Mouse (Mus musculus): ENCODE measurements at regions not wholly inside any gene's neighbourhood (a gene's known extent, or its start where the extent isn't known, plus 50 kb on each side); places are given as distances from the start of the nearest gene placed in this dataset.

DNA sequence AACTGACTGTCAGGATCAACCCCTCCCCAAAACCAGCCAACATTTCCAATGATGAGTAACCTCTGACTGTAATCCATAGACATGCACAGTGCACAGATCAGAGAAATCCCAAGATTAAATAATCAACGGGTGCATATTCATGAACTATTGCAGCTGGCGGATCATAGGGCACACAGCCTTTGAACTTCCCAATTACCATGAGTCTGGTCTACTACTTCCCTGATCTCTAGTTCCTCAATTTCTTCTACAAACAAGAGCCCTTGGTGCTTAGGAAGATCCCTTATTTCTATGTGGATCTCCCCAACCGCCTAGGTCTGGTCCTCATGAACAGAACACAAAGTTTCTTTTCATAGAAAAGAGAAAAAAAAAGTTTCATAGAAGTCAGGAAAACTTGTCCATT, 224.0 kb downstream of the Mreg start:
- Histone ChIP-seq H3K9me3 (ENCODE audit: control insufficient read depth, low read length) (no peaks in the 10 kb centered on the region), H3K4me2 (ENCODE audit: low read depth) (no peak overlapping the region), H3K4me3 (ENCODE audit: insufficient read depth in 1 of 2, low read depth in 2 of 2, low read length in 2 of 2) (no peak overlapping the region), H3K9ac (replicated peaks) (no peak overlapping the region), H3K27me3 (ENCODE audit: control insufficient read depth, insufficient read depth, low read length) (no peaks in the 10 kb centered on the region), H3K36me3 (replicated peaks; ENCODE audit: control insufficient read depth, insufficient read depth, low read depth) (no peaks in the 10 kb centered on the region), H3K4me1 (replicated peaks; ENCODE audit: control insufficient read depth in 2 of 2, insufficient read depth in 2 of 2, low read length in 1 of 2) (no peaks in the 10 kb centered on the region), H3K27ac (no peak overlapping the region)
- WGBS (ENCODE audit: insufficient replicate concordance) = 58% methylated on average over 3 of the region's 3 CpGs
- DNase-seq (ENCODE audit: low read depth in 3 of 3, low spot score in 3 of 3) = no peak
- TF ChIP-seq EP300 (IDR thresholded peaks at IDR 0.05; ENCODE audit: low read depth) = no peak
- TF ChIP-seq CTCF (IDR thresholded peaks at IDR 0.05; ENCODE audit: low read depth) = no peak
- no peak for ATAC-seq (ENCODE audit: insufficient read depth)

DNA sequence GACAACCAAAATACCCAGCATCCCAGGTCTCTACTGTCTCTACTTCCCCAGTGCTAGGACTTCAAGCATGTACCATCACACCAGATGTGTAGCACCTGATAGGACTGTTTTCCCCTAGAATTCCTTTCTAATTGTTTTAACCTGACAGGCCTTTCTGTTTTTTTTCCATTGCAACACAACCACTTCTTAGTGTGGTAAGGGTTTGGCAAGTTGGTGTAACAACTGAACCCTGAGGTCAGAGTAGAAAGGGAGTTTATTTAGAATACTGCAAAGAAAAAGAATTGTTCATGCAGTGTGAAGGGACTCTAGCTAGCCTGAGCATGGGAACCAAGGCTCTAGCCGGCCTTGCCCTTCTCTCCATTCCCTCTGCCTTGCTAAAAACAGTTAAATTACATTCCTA, 226.1 kb downstream of the Mreg start:
- Histone ChIP-seq H3K9ac (replicated peaks) (no peak overlapping the region), H3K4me3 (ENCODE audit: insufficient read depth in 1 of 2, low read depth in 2 of 2, low read length in 2 of 2) (no peak overlapping the region), H3K9me3 (ENCODE audit: control insufficient read depth, low read length) (no peaks in the 10 kb centered on the region), H3K27ac (no peak overlapping the region), H3K36me3 (replicated peaks; ENCODE audit: control insufficient read depth, insufficient read depth, low read depth) (no peaks in the 10 kb centered on the region), H3K27me3 (ENCODE audit: control insufficient read depth, insufficient read depth, low read length) (no peaks in the 10 kb centered on the region), H3K4me1 (replicated peaks; ENCODE audit: control insufficient read depth in 2 of 2, insufficient read depth in 2 of 2, low read length in 1 of 2) (no peaks in the 10 kb centered on the region), H3K4me2 (ENCODE audit: low read depth) (no peak overlapping the region)
- no peak for ATAC-seq (ENCODE audit: insufficient read depth)
- 41% methylated on average over 1 of the region's 1 CpGs for WGBS (ENCODE audit: insufficient replicate concordance)
- TF ChIP-seq EP300 (IDR thresholded peaks at IDR 0.05; ENCODE audit: low read depth) = no peak
- no peak for TF ChIP-seq CTCF (IDR thresholded peaks at IDR 0.05; ENCODE audit: low read depth)
- no peak for DNase-seq (ENCODE audit: low read depth in 3 of 3, low spot score in 3 of 3)

DNA sequence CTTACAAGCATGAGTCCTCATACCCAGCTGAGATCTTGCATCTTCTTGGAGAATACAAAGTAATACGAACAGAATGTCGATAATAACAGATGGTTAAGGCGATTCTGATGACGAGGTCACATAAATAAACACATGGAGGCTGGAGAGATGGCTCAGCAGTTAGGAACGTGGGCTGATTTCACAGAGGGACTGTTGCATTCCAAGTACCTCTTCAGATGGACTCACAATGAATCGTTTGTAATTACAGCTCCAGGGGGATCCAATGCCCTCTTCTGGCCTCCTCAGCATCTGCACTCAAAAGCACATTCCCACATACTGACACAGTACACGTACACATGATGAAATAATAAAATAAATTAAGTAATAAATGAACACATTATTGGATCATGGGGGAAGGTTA, 228.3 kb downstream of the Mreg start:
- TF ChIP-seq EP300 (IDR thresholded peaks at IDR 0.05; ENCODE audit: low read depth) (no peak), CTCF (IDR thresholded peaks at IDR 0.05; ENCODE audit: low read depth) (no peak)
- DNase-seq (ENCODE audit: low read depth in 3 of 3, low spot score in 3 of 3) (no peak), ATAC-seq (ENCODE audit: insufficient read depth) (no peak)
- Histone ChIP-seq H3K36me3 (replicated peaks; ENCODE audit: control insufficient read depth, insufficient read depth, low read depth) (no peaks in the 10 kb centered on the region), H3K4me3 (ENCODE audit: insufficient read depth in 1 of 2, low read depth in 2 of 2, low read length in 2 of 2) (no peak overlapping the region), H3K9ac (replicated peaks) (no peak overlapping the region), H3K27ac (no peak overlapping the region), H3K4me1 (replicated peaks; ENCODE audit: control insufficient read depth in 2 of 2, insufficient read depth in 2 of 2, low read length in 1 of 2) (no peaks in the 10 kb centered on the region), H3K9me3 (ENCODE audit: control insufficient read depth, low read length) (no peaks in the 10 kb centered on the region), H3K27me3 (ENCODE audit: control insufficient read depth, insufficient read depth, low read length) (no peaks in the 10 kb centered on the region), H3K4me2 (ENCODE audit: low read depth) (no peak overlapping the region)
- WGBS (ENCODE audit: insufficient replicate concordance) = 72% methylated on average over 7 of the region's 7 CpGs

DNA sequence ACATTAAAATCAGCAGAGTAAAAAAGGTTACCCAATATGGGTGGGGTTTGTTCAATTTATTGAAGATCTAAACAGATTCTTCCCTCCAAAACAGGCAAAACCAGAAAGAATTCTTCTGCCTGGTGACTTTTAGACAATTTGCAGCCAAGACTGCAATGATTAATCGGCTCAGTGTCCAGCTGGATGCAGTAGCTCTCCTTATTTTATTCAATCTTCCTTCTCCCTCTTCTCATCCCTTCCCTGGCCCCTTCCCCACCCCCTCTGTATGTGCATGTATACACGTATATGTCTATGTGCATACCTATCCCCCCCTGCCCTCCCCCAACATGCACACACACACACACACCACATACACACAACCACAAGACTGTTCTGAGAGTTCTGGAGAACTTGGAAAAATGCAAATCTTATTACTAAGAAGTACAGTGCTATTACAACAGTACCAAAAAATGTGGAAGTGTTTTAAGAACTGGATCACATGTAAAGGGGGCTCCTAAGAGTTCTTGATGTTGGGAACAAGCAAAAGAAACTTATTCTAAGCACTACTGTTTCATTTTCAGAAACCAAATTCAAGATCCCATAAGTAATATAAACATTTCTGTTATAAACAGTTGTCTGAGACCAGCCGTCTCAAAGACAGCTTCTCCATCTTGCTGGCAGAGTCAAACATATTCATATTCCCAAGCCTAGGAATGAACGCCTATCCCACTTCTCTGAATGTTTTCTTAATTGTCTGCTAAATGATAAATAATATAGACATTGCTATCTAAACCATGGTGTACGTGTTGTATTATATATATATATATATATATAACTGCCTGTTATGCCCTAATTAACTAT, 229.5 kb downstream of the Mreg start:
- no peak overlapping the region for H3K9ac ChIP-seq (replicated peaks)
- H3K4me3 ChIP-seq (ENCODE audit: insufficient read depth in 1 of 2, low read depth in 2 of 2, low read length in 2 of 2) = no peak overlapping the region
- no peaks in the 10 kb centered on the region for H3K4me1 ChIP-seq (replicated peaks; ENCODE audit: control insufficient read depth in 2 of 2, insufficient read depth in 2 of 2, low read length in 1 of 2)
- TF ChIP-seq EP300 (IDR thresholded peaks at IDR 0.05; ENCODE audit: low read depth) (no peak), CTCF (IDR thresholded peaks at IDR 0.05; ENCODE audit: low read depth) (no peak)
- H3K9me3 ChIP-seq (ENCODE audit: control insufficient read depth, low read length) = no peaks in the 10 kb centered on the region
- no peak overlapping the region for H3K4me2 ChIP-seq (ENCODE audit: low read depth)
- H3K27me3 ChIP-seq (ENCODE audit: control insufficient read depth, insufficient read depth, low read length) = no peaks in the 10 kb centered on the region
- no peak for ATAC-seq (ENCODE audit: insufficient read depth)
- WGBS (ENCODE audit: insufficient replicate concordance) = 53% methylated on average over 5 of the region's 5 CpGs
- H3K27ac ChIP-seq = no peak overlapping the region
- H3K36me3 ChIP-seq (replicated peaks; ENCODE audit: control insufficient read depth, insufficient read depth, low read depth) = no peaks in the 10 kb centered on the region
- DNase-seq (ENCODE audit: low read depth in 3 of 3, low spot score in 3 of 3) = no peak

DNA sequence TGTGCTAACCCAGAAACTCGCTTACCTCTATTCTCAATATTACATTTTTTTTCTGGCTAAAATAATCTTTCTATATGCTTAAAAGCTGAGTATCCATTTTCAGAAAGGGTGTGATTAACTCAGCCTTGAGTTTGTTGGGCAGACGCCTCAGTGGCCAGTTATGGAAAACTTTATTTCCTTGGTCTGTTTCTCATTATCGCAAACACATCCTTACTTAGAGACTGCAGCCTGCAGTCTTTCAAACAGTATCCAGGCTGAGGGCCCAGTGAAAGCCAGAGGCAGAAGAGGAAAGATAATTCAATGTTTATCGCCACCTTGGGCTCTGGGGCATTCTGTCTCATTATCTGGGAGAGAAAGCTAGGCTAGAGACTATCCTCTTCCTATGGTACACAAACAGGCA, 231.5 kb downstream of the Mreg start:
- Histone ChIP-seq H3K27me3 (ENCODE audit: control insufficient read depth, insufficient read depth, low read length) (no peaks in the 10 kb centered on the region), H3K4me2 (ENCODE audit: low read depth) (no peak overlapping the region), H3K36me3 (replicated peaks; ENCODE audit: control insufficient read depth, insufficient read depth, low read depth) (no peaks in the 10 kb centered on the region), H3K9me3 (ENCODE audit: control insufficient read depth, low read length) (no peaks in the 10 kb centered on the region), H3K9ac (replicated peaks) (no peak overlapping the region), H3K4me3 (ENCODE audit: insufficient read depth in 1 of 2, low read depth in 2 of 2, low read length in 2 of 2) (no peak overlapping the region), H3K4me1 (replicated peaks; ENCODE audit: control insufficient read depth in 2 of 2, insufficient read depth in 2 of 2, low read length in 1 of 2) (no peaks in the 10 kb centered on the region), H3K27ac (no peak overlapping the region)
- 59% methylated on average over 4 of the region's 4 CpGs for WGBS (ENCODE audit: insufficient replicate concordance)
- DNase-seq (ENCODE audit: low read depth in 3 of 3, low spot score in 3 of 3) (no peak), ATAC-seq (ENCODE audit: insufficient read depth) (no peak)
- TF ChIP-seq CTCF (IDR thresholded peaks at IDR 0.05; ENCODE audit: low read depth) (no peak), EP300 (IDR thresholded peaks at IDR 0.05; ENCODE audit: low read depth) (no peak)
